13 mouse cellular contexts compared by ENCODE assay signal in genomic region chr13:111994862-111995490, GRCm38 (mm10).
A peak's percentile ranks its signal among the peaks of the same experiment; 100 is the strongest.
DNase-seq lines count a peak whose midpoint lies in the region.
"Had no signal": no experiment of that assay in that cellular context is flagged by ENCODE, and none has a peak within 500 bp of the region (broad histone marks: within the 10 kb centered on the region; RNA-seq: fewer than 3 reads in every experiment).

No protein-coding gene starts in this region.

- peak; percentile 89 for DNase-seq in heart, adult 11 months
- no peak for DNase-seq in heart, postnatal 10 days
- DNase-seq in thymus, postnatal 14 days: peak; percentile 53
- DNase-seq in thymus, postnatal 36 days: no peak
- DNase-seq in thymus, postnatal 4 days: peak; percentile 55
- no peak for DNase-seq in embryo, embryonic 10.5 days (ENCODE audit: low spot score)
- DNase-seq: adrenal gland, postnatal 14 days; cerebellum, adult 11-12 months; cerebellum, adult 8-10 months; cerebellum, postnatal 36 days; forebrain, postnatal 0 days; gastrocnemius, postnatal 25 days; heart, adult 2 months had no signal

- intact Hi-C loops in heart, postnatal 10 days (cut with DNase I): no loop called here

Comparison
In these comparisons a context has a peak if more than half of its experiments do, and no peak if none do; other contexts are left out.
1. DNase-seq: peak in heart, adult 11 months (single experiment), thymus, postnatal 14 days (single experiment) and thymus, postnatal 4 days (single experiment); none in heart, postnatal 10 days (0 of 2), thymus, postnatal 36 days (0 of 2) and embryo, embryonic 10.5 days (single experiment).